Mouse (Mus musculus) C2C12 (cell line): ENCODE results near the gene 2610318N02Rik.

Source experiments
- CEBPB ChIP-seq: IDR thresholded peaks from one replicate; pipeline ENCODE4 v1.6.1; 2011; ENCODE audit warnings: low read depth, mild to moderate bottlenecking, control low read depth, moderate library complexity
- CTCF ChIP-seq: IDR thresholded peaks from one replicate; pipeline ENCODE4 v1.5.1; 2011; ENCODE audit not compliant: control insufficient read depth, insufficient read depth, insufficient read length
- FOSL1 ChIP-seq: IDR thresholded peaks from one replicate; pipeline ENCODE4 v1.8.0; 2011; ENCODE audit warnings: mild to moderate bottlenecking, low read length; ENCODE audit not compliant: poor library complexity, insufficient read depth, severe bottlenecking
- MAX ChIP-seq: IDR thresholded peaks from one replicate; pipeline ENCODE4 v1.6.1; 2011; ENCODE audit warnings: mild to moderate bottlenecking, control low read depth
- MYOD1 ChIP-seq: IDR thresholded peaks from one replicate; pipeline ENCODE4 v1.6.1; 2011; ENCODE audit warnings: low read depth; ENCODE audit not compliant: control insufficient read depth, insufficient read length
- USF1 ChIP-seq: IDR thresholded peaks from one replicate; pipeline ENCODE4 v1.6.1; 2011; ENCODE audit warnings: low read depth, mild to moderate bottlenecking, control low read depth, moderate library complexity

DNA sequence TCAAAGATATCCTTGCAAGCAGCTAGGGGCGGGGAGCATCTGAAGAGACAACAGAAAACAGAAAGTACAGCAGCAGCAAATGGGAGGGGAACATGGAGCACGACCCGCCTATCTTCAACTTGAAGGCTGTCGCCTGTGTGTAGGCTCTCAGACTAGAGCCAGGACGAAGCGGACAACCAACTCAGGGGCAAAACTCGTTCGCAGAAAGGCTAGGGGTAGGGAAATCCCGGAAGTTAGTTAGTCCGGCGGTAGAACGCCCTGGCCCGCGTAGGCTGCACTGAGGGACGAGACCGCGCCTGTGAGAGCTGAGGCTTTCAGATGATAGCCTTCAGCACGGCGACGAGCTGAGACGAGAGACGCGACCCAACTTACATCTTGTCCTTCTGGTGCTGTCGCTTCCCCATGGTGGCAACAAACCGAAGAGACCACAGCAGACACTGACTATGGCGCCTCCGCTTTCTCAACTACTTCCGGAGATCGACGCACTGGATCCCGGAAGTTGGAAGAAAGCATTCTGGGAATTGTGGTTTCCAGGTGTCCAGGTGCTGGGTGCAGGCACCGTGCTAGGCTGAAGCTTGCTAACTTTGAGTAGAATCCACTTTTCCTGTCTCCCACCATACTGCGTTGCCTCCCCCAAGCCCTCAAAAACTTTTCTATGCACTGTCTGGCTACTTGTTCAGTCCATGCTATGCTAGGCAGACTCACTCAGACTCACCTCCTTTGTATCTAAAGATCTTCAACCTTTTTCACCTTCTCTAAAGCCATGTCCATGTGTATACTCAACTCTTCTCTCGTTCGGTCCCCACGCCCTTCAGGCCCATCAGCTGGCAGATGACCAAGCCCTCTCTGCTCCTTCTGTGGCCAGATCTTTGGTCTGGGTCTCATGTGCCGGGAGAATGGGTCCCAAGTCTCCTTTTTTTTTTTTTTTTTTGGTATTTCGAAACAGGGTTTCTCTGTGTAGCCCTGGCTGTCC is 13.9 kb downstream of the 2610318N02Rik start, which contains the start of gene Ppil2:
- TF ChIP-seq CEBPB: no peak
- TF ChIP-seq MAX: no peak
- TF ChIP-seq CTCF: no peak
- no peak for TF ChIP-seq FOSL1
- TF ChIP-seq MYOD1: no peak
- TF ChIP-seq USF1: no peak
